Mouse (Mus musculus): ENCODE measurements at regions not wholly inside any gene's neighbourhood (a gene's known extent, or its start where the extent isn't known, plus 50 kb on each side); places are given as distances from the start of the nearest gene placed in this dataset.

- CTCF ChIA-PET: no interaction called here
Measured at GRCm38 (mm10) chr11:8227772-8228425, 436.4 kb downstream of the Tns3 start.

GRCm38 (mm10) chr11:8224366-8224765, 440.0 kb downstream of the Tns3 start:
- CTCF ChIA-PET: no interaction called here

DNA sequence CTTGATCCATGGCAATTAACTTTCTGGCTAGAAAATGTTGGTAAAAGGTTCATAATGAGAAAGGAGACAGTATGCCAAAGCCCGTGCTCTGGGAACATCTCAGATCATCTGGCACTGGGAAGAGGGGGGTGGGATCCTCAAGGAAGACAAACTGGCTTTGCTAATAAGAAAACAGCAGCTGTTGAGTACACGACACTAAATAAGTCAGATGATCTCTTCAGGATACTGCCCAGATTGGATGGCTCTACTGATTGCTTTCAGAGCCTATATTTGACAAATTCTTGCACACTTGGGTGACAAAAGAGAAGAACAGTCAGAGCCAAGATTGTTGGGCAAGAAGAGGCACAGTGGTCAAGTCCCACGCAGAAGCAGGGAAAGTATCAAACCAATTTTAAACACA, 443.7 kb downstream of the Tns3 start:
- CTCF ChIA-PET: no interaction called here

- CTCF ChIA-PET: no interaction called here
Measured at GRCm38 (mm10) chr11:8219911-8220310, 444.4 kb downstream of the Tns3 start.

DNA sequence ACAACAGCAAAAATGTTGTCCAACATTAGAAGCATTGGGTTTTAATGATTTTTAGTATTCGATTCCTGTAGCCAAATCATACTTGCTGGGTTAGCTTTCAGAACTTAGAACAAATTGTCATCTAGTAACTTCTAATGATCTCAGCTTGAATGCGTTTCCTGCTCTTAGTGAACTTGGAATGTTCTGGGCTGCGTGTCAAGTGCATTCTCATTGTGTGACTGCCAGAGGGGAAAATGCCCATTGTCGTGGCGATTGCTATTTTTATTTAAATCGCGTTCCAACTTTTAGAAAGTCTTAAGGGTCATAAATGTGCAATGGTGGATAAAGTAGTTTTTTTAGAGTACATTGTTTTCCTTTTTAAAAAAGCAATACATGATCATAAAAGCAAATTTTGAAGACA, 448.7 kb downstream of the Tns3 start:
- CTCF ChIA-PET: no interaction called here

GRCm38 (mm10) chr11:8214305-8214903, 449.9 kb downstream of the Tns3 start:
- CTCF ChIA-PET: no interaction called here

DNA sequence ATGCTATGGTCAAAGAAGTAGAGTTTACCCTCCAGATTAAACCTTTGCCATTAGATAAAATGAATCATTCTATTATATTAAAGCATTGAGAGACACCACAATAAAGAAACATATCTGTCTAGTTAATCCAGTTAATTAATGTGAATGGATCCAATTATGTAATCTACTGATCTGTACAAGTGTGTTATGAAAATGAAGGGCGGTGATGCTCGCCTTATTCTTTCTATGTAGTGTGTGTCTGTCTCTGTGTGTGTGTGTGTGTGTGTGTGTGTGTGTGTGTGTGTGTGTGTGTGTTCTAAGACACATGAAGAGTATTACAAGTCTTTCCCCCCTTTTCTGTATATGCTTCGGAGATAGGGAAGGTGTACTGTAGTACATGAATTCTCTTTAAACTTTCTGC, 451.2 kb downstream of the Tns3 start:
- CTCF ChIA-PET: no interaction called here

DNA sequence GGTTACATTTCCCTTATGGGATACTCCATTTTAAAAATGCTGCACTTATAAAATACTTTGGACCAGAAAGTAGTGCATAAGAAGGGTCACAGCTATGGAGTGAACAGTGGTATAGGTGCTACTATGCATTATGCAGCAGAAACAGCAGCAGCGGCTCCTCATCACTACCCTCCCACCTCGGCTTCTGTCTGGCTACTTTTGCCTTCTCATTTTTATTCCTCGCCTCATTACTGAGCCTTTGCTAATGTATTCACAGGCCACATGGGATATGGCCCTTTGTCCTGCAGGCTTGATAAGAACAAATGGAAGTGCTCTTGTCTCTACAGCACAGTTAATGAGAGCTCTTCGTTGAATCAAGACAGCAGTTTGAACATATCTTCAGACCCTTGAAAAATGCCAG, 451.6 kb downstream of the Tns3 start:
- CTCF ChIA-PET: no interaction called here

- CTCF ChIA-PET: no interaction called here
Measured at GRCm38 (mm10) chr11:8209041-8209440, 455.3 kb downstream of the Tns3 start.

GRCm38 (mm10) chr11:8199293-8199692, 465.0 kb downstream of the Tns3 start:
- CTCF ChIA-PET: no interaction called here

Data from spleen, embryonic (tissue).